In the genomic region with DNA sequence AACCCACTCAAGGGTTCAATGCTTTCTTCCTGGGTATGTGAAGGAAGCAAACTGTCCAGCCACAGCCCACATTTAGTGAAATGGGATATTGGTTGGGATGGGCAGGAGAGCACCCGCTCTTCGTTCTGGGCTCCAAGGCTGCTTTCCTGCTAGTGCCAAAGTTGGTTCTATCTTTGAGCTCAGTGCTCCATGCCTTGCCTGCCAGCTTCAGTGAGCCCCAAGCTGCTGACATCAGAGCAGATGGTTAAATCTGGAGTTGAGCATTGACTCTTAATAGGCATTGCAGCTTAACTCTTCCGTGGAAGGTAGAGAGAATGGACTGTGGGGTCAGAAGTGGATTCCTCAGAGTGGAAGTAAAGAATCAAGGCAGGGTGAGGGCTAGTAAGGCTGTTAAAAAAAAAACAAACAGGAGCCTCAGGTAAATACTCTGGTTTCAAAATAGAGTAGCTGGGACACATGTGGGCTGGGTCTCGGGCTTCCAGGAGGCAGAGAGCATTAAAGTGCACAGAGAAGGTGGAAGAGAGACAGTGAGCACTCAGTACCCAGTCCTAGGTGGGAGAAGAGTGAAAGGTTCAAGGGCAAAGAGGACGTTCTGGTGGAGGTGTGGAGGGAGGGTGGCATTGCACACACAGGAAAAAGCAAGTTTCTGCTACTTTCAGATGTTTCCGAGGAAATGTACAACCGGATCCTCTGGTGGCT, we compare ENCODE assay signal across 9 mouse cellular contexts. TPM values are rescaled to one million over a fixed set of nuclear protein-coding genes. Genes with fewer than 3 reads are reported as not detected.
DNase-seq lines count a peak whose midpoint lies in the region; ATAC-seq and TF ChIP-seq lines count a peak whose summit lies in the region.
"Had no signal": no experiment of that assay in that cellular context is flagged by ENCODE, and none has a peak within 500 bp of the region (broad histone marks: within the 10 kb centered on the region; RNA-seq: fewer than 3 reads in every experiment).

Sept4 (plus strand) TSS at position 649 of the 699 bp plus-strand sequence.

- DNase-seq in kidney, postnatal 0 days (ENCODE audit: low spot score), result no peak
- no peak for DNase-seq in kidney, postnatal 10 days
- DNase-seq in brain, adult 2 months (ENCODE audit: low read depth, low spot score), result peak; percentile 53
- DNase-seq in left cerebral cortex, postnatal 10 days (ENCODE audit: extremely low spot score in 1 of 2, low spot score in 2 of 2), result no peak
- no peak for DNase-seq in right cerebral cortex, postnatal 10 days (ENCODE audit: low spot score in 2 of 2)
- no peak for DNase-seq in c-Kit-positive CD71-positive TER-119-positive erythroid progenitor cells, embryonic 14.5 days (ENCODE audit: low spot score)

- no peak within 1 kb of the TSS for H3K27ac ChIP-seq in kidney, postnatal 0 days
- no peak within 1 kb of the TSS; the same call in 1 of the 2 replicates for H3K27ac ChIP-seq in heart, embryonic 15.5 days
- H3K27ac ChIP-seq in stomach, embryonic 14.5 days (ENCODE audit: low read length), result no peak within 1 kb of the TSS
- H3K27ac ChIP-seq: macrophage had no signal

- no peaks in the 10 kb centered on the region for H3K27me3 ChIP-seq in kidney, postnatal 0 days (ENCODE audit: insufficient read depth, low read length)
- H3K27me3 ChIP-seq in heart, embryonic 15.5 days, result no peaks in the 10 kb centered on the region
- H3K27me3 ChIP-seq in stomach, embryonic 14.5 days (ENCODE audit: control insufficient read depth, insufficient read depth, low read length), result no peaks in the 10 kb centered on the region

- peaks cover 2% of the 10 kb centered on the region; the same call in 1 of the 2 replicates for H3K4me1 ChIP-seq in kidney, postnatal 0 days (replicated peaks; ENCODE audit: insufficient read depth, low read length)
- H3K4me1 ChIP-seq in heart, embryonic 15.5 days (replicated peaks), result peaks cover 30% of the 10 kb centered on the region
- no peaks in the 10 kb centered on the region for H3K4me1 ChIP-seq in stomach, embryonic 14.5 days (ENCODE audit: control insufficient read depth, insufficient read depth, low read length)

- WGBS in kidney, postnatal 0 days, result 67% methylated on average over 7 of the region's 7 CpGs
- WGBS in heart, embryonic 15.5 days, result 76% methylated on average over 7 of the region's 7 CpGs
- 79% methylated on average over 7 of the region's 7 CpGs for WGBS in stomach, embryonic 14.5 days

- H3K9me3 ChIP-seq in kidney, postnatal 0 days (replicated peaks; ENCODE audit: low read length), result no peaks in the 10 kb centered on the region
- H3K9me3 ChIP-seq in heart, embryonic 15.5 days (replicated peaks), result no peaks in the 10 kb centered on the region
- H3K9me3 ChIP-seq in stomach, embryonic 14.5 days (ENCODE audit: control insufficient read depth, low read depth, low read length), result no peaks in the 10 kb centered on the region

- no peak within 1 kb of the TSS for H3K4me2 ChIP-seq in kidney, postnatal 0 days (ENCODE audit: low read length)
- no peak within 1 kb of the TSS for H3K4me2 ChIP-seq in heart, embryonic 15.5 days
- no peak within 1 kb of the TSS for H3K4me2 ChIP-seq in stomach, embryonic 14.5 days (replicated peaks; ENCODE audit: low read depth, low read length)

- H3K4me3 ChIP-seq in kidney, postnatal 0 days (replicated peaks; ENCODE audit: low read depth, low read length), result no peak within 1 kb of the TSS
- no peak within 1 kb of the TSS for H3K4me3 ChIP-seq in heart, embryonic 15.5 days
- no peak within 1 kb of the TSS for H3K4me3 ChIP-seq in stomach, embryonic 14.5 days (ENCODE audit: low read depth, low read length)

- intact Hi-C loops in left cerebral cortex, postnatal 10 days (cut with DNase I), result no loop called here

- TF ChIP-seq CTCF in kidney, postnatal 0 days (IDR thresholded peaks at IDR 0.05; ENCODE audit: low read depth), result no peak

- no peak within 1 kb of the TSS for H3K9ac ChIP-seq in kidney, postnatal 0 days (ENCODE audit: low read depth, low read length)
- H3K9ac ChIP-seq in heart, embryonic 15.5 days, result no peak within 1 kb of the TSS
- H3K9ac ChIP-seq in stomach, embryonic 14.5 days (replicated peaks; ENCODE audit: low read depth, low read length), result no peak within 1 kb of the TSS

- H3K36me3 ChIP-seq in kidney, postnatal 0 days (ENCODE audit: insufficient read depth, low read length), result no peaks in the 10 kb centered on the region
- no peaks in the 10 kb centered on the region for H3K36me3 ChIP-seq in heart, embryonic 15.5 days
- H3K36me3 ChIP-seq in stomach, embryonic 14.5 days (ENCODE audit: control insufficient read depth, insufficient read depth, low read length), result no peaks in the 10 kb centered on the region

- ATAC-seq in kidney, postnatal 0 days (replicated peaks; ENCODE audit: low FRiP score, low read depth), result no peak
- ATAC-seq in heart, embryonic 15.5 days (replicated peaks; ENCODE audit: insufficient number of reproducible peaks, insufficient read depth, low FRiP score, low read depth), result no peak
- ATAC-seq in stomach, embryonic 14.5 days (ENCODE audit: insufficient number of reproducible peaks, insufficient read depth, low FRiP score, low read depth), result no peak

RNA-seq across cellular contexts. Expression of gene Sept4, which starts in this region (rescaled TPM):
- 146 TPM in 2 replicates for polyA plus RNA-seq in kidney, postnatal 0 days (2015; fragmentation: Nextera tagmentation; extraction: Ambion mirVana)
- polyA plus RNA-seq in heart, embryonic 15.5 days (2015; fragmentation: Nextera tagmentation; extraction: Ambion mirVana), result 23.8 and 25.6 TPM in 2 replicates
- 10 to 100 TPM; 55.2 to 58.6 TPM for total RNA-seq in left cerebral cortex, postnatal 10 days (2021)
- polyA plus RNA-seq in stomach, embryonic 14.5 days (2014; fragmentation: Nextera tagmentation; extraction: Ambion mirVana), result 15.7 and 15.8 TPM in 2 replicates
- polyA plus RNA-seq: macrophage had no signal
